Mouse (Mus musculus) neural tube, embryonic 11.5 days (tissue): ENCODE measurements around the gene Cyth3. TPM values are rescaled to one million over a fixed set of nuclear protein-coding genes. Genes with fewer than 3 reads are reported as not detected.

ENCODE experiments used
- ATAC-seq: fragments of 200-750 bp; cut with Nextera tagmentation; 2 replicates; pipeline ENCODE4 v1.8.0; 2017; ENCODE audit warnings: moderate number of reproducible peaks, mild to moderate bottlenecking, moderate TSS enrichment, moderate library complexity; ENCODE audit not compliant: insufficient read depth, low FRiP score, low TSS enrichment
- DNase-seq: peaks from one replicate; pipeline ENCODE4 v3.0.0-alpha.2; 2015; ENCODE audit warnings: low spot score
- H3K27ac ChIP-seq: fragments of 300-500 bp; sonication (generic); 2 replicates; pipeline ENCODE4 v1.5.1; 2014; ENCODE audit warnings: low read depth, mild to moderate bottlenecking, low read length
- H3K27me3 ChIP-seq: fragments of 300-500 bp; sonication (generic); 2 replicates; pipeline ENCODE4 v1.6.1; 2014; ENCODE audit warnings: mild to moderate bottlenecking, low read length, mixed read lengths; ENCODE audit not compliant: control insufficient read depth, insufficient read depth
- H3K36me3 ChIP-seq: fragments of 300-500 bp; sonication (generic); 2 replicates; pipeline ENCODE4 v1.6.1; 2014; ENCODE audit warnings: mild to moderate bottlenecking, low read length, moderate library complexity, mixed read lengths; ENCODE audit not compliant: control insufficient read depth, insufficient read depth
- H3K4me1 ChIP-seq: fragments of 300-500 bp; sonication (generic); 2 replicates; pipeline ENCODE4 v1.6.1; 2014; ENCODE audit warnings: low read length, mixed read lengths; ENCODE audit not compliant: control insufficient read depth, insufficient read depth
- H3K4me2 ChIP-seq: fragments of 300-500 bp; sonication (generic); 2 replicates; pipeline ENCODE4 v1.6.1; 2014; ENCODE audit warnings: low read depth, mild to moderate bottlenecking, moderate library complexity
- H3K4me3 ChIP-seq: fragments of 300-500 bp; sonication (generic); 2 replicates; pipeline ENCODE4 v1.5.1; 2014; ENCODE audit warnings: low read depth, low read length
- H3K9ac ChIP-seq: fragments of 300-500 bp; sonication (generic); 2 replicates; pipeline ENCODE4 v1.6.1; 2014; ENCODE audit warnings: mild to moderate bottlenecking, low read length
- H3K9me3 ChIP-seq: fragments of 300-500 bp; sonication (generic); 2 replicates; pipeline ENCODE4 v1.6.1; 2016; ENCODE audit warnings: low read length; ENCODE audit not compliant: control insufficient read depth
- WGBS: fragments of 180-500 bp; shearing (Covaris S2); extraction: QIAGEN DNeasy Blood & Tissue Kit; methylation state at CpG from one replicate; pipeline ENCODE4 v1.1.7; 2014; 5-methylcytosine and 5-hydroxymethylcytosine counted together
- polyA plus RNA-seq: library from polyadenylated mRNA; unstranded; fragments of >200 nt; fragmentation: Nextera tagmentation; extraction: Ambion mirVana; gene quantifications from 2 replicates; pipeline ENCODE4 v1.2.1, GENCODE M21; 2014

Gene Cyth3
- polyA plus RNA-seq, 1 experiment from 2014 or later = 40.0 TPM

GRCm38 (mm10) chr5:143611954-143612353 lies 10.3 kb upstream of the Cyth3 start:
- H3K27ac ChIP-seq = no peak overlapping the region
- WGBS = 79% methylated on average over 7 of the region's 7 CpGs
- H3K9ac ChIP-seq = no peak overlapping the region
- no peak for DNase-seq
- no peak overlapping the region for H3K4me2 ChIP-seq
- H3K4me1 ChIP-seq = no peaks in the 10 kb centered on the region
- no peaks in the 10 kb centered on the region for H3K27me3 ChIP-seq
- no peak for ATAC-seq
- no peaks in the 10 kb centered on the region for H3K9me3 ChIP-seq
- H3K4me3 ChIP-seq = no peak overlapping the region
- no peaks in the 10 kb centered on the region for H3K36me3 ChIP-seq

- Histone ChIP-seq H3K9ac (no peak overlapping the region), H3K36me3 (no peaks in the 10 kb centered on the region), H3K4me3 (no peak overlapping the region), H3K4me2 (no peak overlapping the region), H3K27me3 (no peaks in the 10 kb centered on the region), H3K9me3 (no peaks in the 10 kb centered on the region), H3K4me1 (no peaks in the 10 kb centered on the region), H3K27ac (no peak overlapping the region)
- no peak for DNase-seq
- WGBS = 81% methylated on average over 4 of the region's 4 CpGs
- ATAC-seq = no peak
These were observed 9.0 kb upstream of the Cyth3 start for GRCm38 (mm10) chr5:143613265-143613664.

GRCm38 (mm10) chr5:143614519-143614918 lies 7.7 kb upstream of the Cyth3 start:
- H3K27me3 ChIP-seq = no peaks in the 10 kb centered on the region
- 89% methylated on average over 5 of the region's 5 CpGs for WGBS
- no peaks in the 10 kb centered on the region for H3K4me1 ChIP-seq
- H3K9me3 ChIP-seq = no peaks in the 10 kb centered on the region
- H3K4me2 ChIP-seq = no peak overlapping the region
- DNase-seq (no peak), ATAC-seq (no peak)
- no peaks in the 10 kb centered on the region for H3K36me3 ChIP-seq
- H3K4me3 ChIP-seq = no peak overlapping the region
- H3K27ac ChIP-seq = no peak overlapping the region
- no peak overlapping the region for H3K9ac ChIP-seq

- Histone ChIP-seq H3K4me1 (no peaks in the 10 kb centered on the region), H3K27ac (no peak overlapping the region), H3K4me3 (no peak overlapping the region), H3K9me3 (no peaks in the 10 kb centered on the region), H3K36me3 (no peaks in the 10 kb centered on the region), H3K27me3 (no peaks in the 10 kb centered on the region), H3K4me2 (no peak overlapping the region), H3K9ac (no peak overlapping the region)
- no peak for ATAC-seq
- 91% methylated on average over 2 of the region's 2 CpGs for WGBS
- no peak for DNase-seq
These were observed 6.9 kb upstream of the Cyth3 start for GRCm38 (mm10) chr5:143615353-143615752.

- H3K9ac ChIP-seq = no peak overlapping the region
These were observed 6.1 kb upstream of the Cyth3 start for GRCm38 (mm10) chr5:143616116-143616515.

GRCm38 (mm10) chr5:143616657-143617329 lies 5.5 kb upstream of the Cyth3 start:
- no peak overlapping the region for H3K27ac ChIP-seq
- H3K4me1 ChIP-seq = no peaks in the 10 kb centered on the region; the same call in 1 of the 2 replicates
- no peaks in the 10 kb centered on the region for H3K36me3 ChIP-seq
- no peaks in the 10 kb centered on the region for H3K9me3 ChIP-seq
- no peaks in the 10 kb centered on the region for H3K27me3 ChIP-seq
- WGBS = 89% methylated on average over 3 of the region's 3 CpGs
- DNase-seq (no peak), ATAC-seq (no peak)
- no peak overlapping the region for H3K9ac ChIP-seq
- H3K4me2 ChIP-seq = no peak overlapping the region
- H3K4me3 ChIP-seq = no peak overlapping the region

More at GRCm38 (mm10) chr5:143616116-143616515, 6.1 kb upstream of the Cyth3 start:
- Histone ChIP-seq H3K36me3 (no peaks in the 10 kb centered on the region), H3K4me1 (no peaks in the 10 kb centered on the region), H3K27ac (no peak overlapping the region), H3K4me2 (no peak overlapping the region), H3K27me3 (no peaks in the 10 kb centered on the region), H3K4me3 (no peak overlapping the region), H3K9me3 (no peaks in the 10 kb centered on the region)
- DNase-seq = no peak
- ATAC-seq = no peak
- WGBS = 93% methylated on average over 4 of the region's 4 CpGs

GRCm38 (mm10) chr5:143617487-143618209 lies 4.6 kb upstream of the Cyth3 start:
- no peak overlapping the region for H3K9ac ChIP-seq
- H3K9me3 ChIP-seq = no peaks in the 10 kb centered on the region
- 55% methylated on average over 10 of the region's 10 CpGs for WGBS
- no peaks in the 10 kb centered on the region for H3K36me3 ChIP-seq
- DNase-seq (no peak), ATAC-seq (no peak)
- no peak overlapping the region for H3K4me3 ChIP-seq
- H3K27ac ChIP-seq = no peak overlapping the region
- H3K4me1 ChIP-seq = no peaks in the 10 kb centered on the region; the same call in 1 of the 2 replicates
- H3K27me3 ChIP-seq = no peaks in the 10 kb centered on the region
- H3K4me2 ChIP-seq = no peak overlapping the region

GRCm38 (mm10) chr5:143618585-143618984 lies 3.7 kb upstream of the Cyth3 start:
- 66% methylated on average over 7 of the region's 7 CpGs for WGBS
- ATAC-seq = no peak

GRCm38 (mm10) chr5:143620196-143620595 lies 2.1 kb upstream of the Cyth3 start:
- Histone ChIP-seq H3K4me3 (no peak overlapping the region), H3K27me3 (no peaks in the 10 kb centered on the region), H3K4me2 (no peak overlapping the region), H3K27ac (no peak overlapping the region), H3K9me3 (no peaks in the 10 kb centered on the region), H3K9ac (no peak overlapping the region), H3K4me1 (peaks cover 14% of the 10 kb centered on the region), H3K36me3 (no peaks in the 10 kb centered on the region)
- 31% methylated on average over 1 of the region's 1 CpGs for WGBS
- no peak for DNase-seq
- no peak for ATAC-seq

More at GRCm38 (mm10) chr5:143618585-143618984, 3.7 kb upstream of the Cyth3 start:
- H3K4me1 ChIP-seq = peaks cover 9% of the 10 kb centered on the region
- H3K9ac ChIP-seq = no peak overlapping the region
- no peaks in the 10 kb centered on the region for H3K36me3 ChIP-seq
- no peak for DNase-seq
- H3K4me3 ChIP-seq = no peak overlapping the region
- no peak overlapping the region for H3K4me2 ChIP-seq
- H3K9me3 ChIP-seq = no peaks in the 10 kb centered on the region
- H3K27ac ChIP-seq = no peak overlapping the region
- no peaks in the 10 kb centered on the region for H3K27me3 ChIP-seq
